Mouse (Mus musculus): ENCODE results near the gene Cx3cr1.
A peak's percentile ranks its signal among the peaks of the same experiment; 100 is the strongest.

DNA sequence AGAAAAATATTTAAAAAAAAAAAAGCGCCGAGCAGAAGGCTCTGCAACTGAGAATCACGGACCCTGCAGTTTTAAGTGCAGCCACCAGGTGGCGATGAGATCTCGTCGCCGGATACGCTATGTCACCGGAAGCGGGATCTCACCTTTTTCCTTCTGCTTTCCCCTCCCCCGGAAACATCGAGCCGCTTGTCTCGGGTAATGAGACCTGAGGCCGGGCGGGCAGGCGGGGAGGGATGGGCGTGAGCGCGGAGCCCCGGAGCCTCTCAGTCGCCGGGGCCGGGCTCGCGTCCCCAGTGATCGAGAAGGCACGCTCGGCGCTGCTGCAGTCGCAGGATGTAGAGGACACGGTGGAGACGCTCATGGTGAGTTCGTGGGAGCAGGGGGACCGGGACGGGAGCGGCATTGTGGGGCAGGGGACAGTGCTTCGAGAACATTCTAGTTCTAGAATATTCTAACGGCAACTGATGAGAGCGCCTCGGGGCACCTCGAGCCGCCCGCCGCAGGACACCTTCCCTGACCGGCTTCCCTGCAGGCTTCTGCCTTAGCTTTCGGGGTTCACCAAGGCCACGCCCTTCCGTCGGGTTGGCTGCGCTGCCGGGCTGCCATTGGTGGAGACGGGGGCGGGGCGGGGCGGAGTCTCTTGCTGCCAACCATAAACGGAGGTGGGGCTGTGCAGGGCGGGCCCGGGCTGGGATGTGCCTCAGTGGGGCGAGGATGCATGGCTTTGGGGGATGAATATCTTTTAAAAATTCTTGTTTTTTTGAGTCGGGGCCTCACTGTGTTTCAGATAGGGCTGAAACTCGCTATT lies 40.7 kb upstream of the Cx3cr1 start, which contains the start of gene Slc25a38:
- TF ChIP-seq CTCF (IDR thresholded peaks at IDR 0.05), result peak; percentile 83
- TF ChIP-seq EP300 (IDR thresholded peaks at IDR 0.05), result peak; percentile 21; the same call in 1 of the 2 replicates

Data from lung, postnatal 0 days (tissue).